Mouse (Mus musculus): ENCODE results near the gene Morn4. TPM values are rescaled to one million over a fixed set of nuclear protein-coding genes. Genes with fewer than 3 reads are reported as not detected.

The Morn4 gene
- polyA plus RNA-seq, 1 experiment from 2014 or later, result 43.4 TPM

GRCm38 (mm10) chr19:42078566-42078965 is 7.6 kb downstream of the Morn4 start:
- no peak overlapping the region for H3K4me3 ChIP-seq
- H3K9me3 ChIP-seq, result no peaks in the 10 kb centered on the region
- DNase-seq (ENCODE audit: extremely low spot score, low spot score), result no peak
- no peak overlapping the region for H3K27ac ChIP-seq
- WGBS, result 97% methylated on average over 8 of the region's 8 CpGs
- H3K4me1 ChIP-seq, result no peaks in the 10 kb centered on the region
- peaks cover 41% of the 10 kb centered on the region for H3K36me3 ChIP-seq (replicated peaks)
- H3K27me3 ChIP-seq (ENCODE audit: poor library complexity, severe bottlenecking), result no peaks in the 10 kb centered on the region

GRCm38 (mm10) chr19:42075992-42076391 is 10.2 kb downstream of the Morn4 start:
- 94% methylated on average over 16 of the region's 16 CpGs for WGBS
- Histone ChIP-seq H3K36me3 (replicated peaks) (peaks cover 45% of the 10 kb centered on the region), H3K27me3 (ENCODE audit: poor library complexity, severe bottlenecking) (no peaks in the 10 kb centered on the region), H3K4me1 (no peaks in the 10 kb centered on the region), H3K27ac (no peak overlapping the region), H3K9me3 (no peaks in the 10 kb centered on the region), H3K4me3 (no peak overlapping the region)
- DNase-seq (ENCODE audit: extremely low spot score, low spot score), result no peak

GRCm38 (mm10) chr19:42075051-42075450 is 11.1 kb downstream of the Morn4 start:
- WGBS, result 87% methylated on average over 2 of the region's 2 CpGs
- no peaks in the 10 kb centered on the region for H3K9me3 ChIP-seq
- no peak overlapping the region for H3K4me3 ChIP-seq
- no peak overlapping the region for H3K27ac ChIP-seq
- peaks cover 45% of the 10 kb centered on the region for H3K36me3 ChIP-seq (replicated peaks)
- no peak for DNase-seq (ENCODE audit: extremely low spot score, low spot score)
- H3K27me3 ChIP-seq (ENCODE audit: poor library complexity, severe bottlenecking), result no peaks in the 10 kb centered on the region
- 0 out of 2 replicates have a peak, but pooled peaks cover 2% of the 10 kb centered on the region for H3K4me1 ChIP-seq

GRCm38 (mm10) chr19:42072802-42073201 is 13.4 kb downstream of the Morn4 start:
- H3K27ac ChIP-seq, result no peak overlapping the region
- peaks cover 35% of the 10 kb centered on the region for H3K36me3 ChIP-seq (replicated peaks)
- 0 out of 2 replicates have a peak, but pooled peaks cover 4% of the 10 kb centered on the region for H3K4me1 ChIP-seq
- no peak for DNase-seq (ENCODE audit: extremely low spot score, low spot score)
- H3K4me3 ChIP-seq, result no peak overlapping the region
- H3K9me3 ChIP-seq, result no peaks in the 10 kb centered on the region
- 81% methylated on average over 7 of the region's 7 CpGs for WGBS
- H3K27me3 ChIP-seq (ENCODE audit: poor library complexity, severe bottlenecking), result no peaks in the 10 kb centered on the region

GRCm38 (mm10) chr19:42071886-42072608 is 14.1 kb downstream of the Morn4 start:
- Histone ChIP-seq H3K27ac (no peak overlapping the region), H3K27me3 (ENCODE audit: poor library complexity, severe bottlenecking) (no peaks in the 10 kb centered on the region), H3K4me1 (0 out of 2 replicates have a peak, but pooled peaks cover 4% of the 10 kb centered on the region), H3K9me3 (no peaks in the 10 kb centered on the region), H3K36me3 (replicated peaks) (peaks cover 29% of the 10 kb centered on the region), H3K4me3 (no peak overlapping the region)
- DNase-seq (ENCODE audit: extremely low spot score, low spot score), result no peak
- WGBS, result 83% methylated on average over 15 of the region's 15 CpGs

GRCm38 (mm10) chr19:42071221-42071620 is 14.9 kb downstream of the Morn4 start:
- no peak overlapping the region for H3K27ac ChIP-seq
- 81% methylated on average over 7 of the region's 7 CpGs for whole genome bisulfite sequencing
- H3K9me3 ChIP-seq, result no peaks in the 10 kb centered on the region
- peaks cover 23% of the 10 kb centered on the region for H3K36me3 ChIP-seq (replicated peaks)
- no peak overlapping the region for H3K4me3 ChIP-seq
- H3K27me3 ChIP-seq (ENCODE audit: poor library complexity, severe bottlenecking), result no peaks in the 10 kb centered on the region
- no peak for DNase-seq (ENCODE audit: extremely low spot score, low spot score)
- 0 out of 2 replicates have a peak, but pooled peaks cover 4% of the 10 kb centered on the region for H3K4me1 ChIP-seq

GRCm38 (mm10) chr19:42069241-42069525 is 17.0 kb downstream of the Morn4 start:
- H3K9me3 ChIP-seq, result no peaks in the 10 kb centered on the region
- H3K36me3 ChIP-seq (replicated peaks), result 0 out of 2 replicates have a peak, but pooled peaks cover 4% of the 10 kb centered on the region
- H3K27ac ChIP-seq, result no peak overlapping the region
- 80% methylated on average over 6 of the region's 6 CpGs for WGBS
- DNase-seq (ENCODE audit: extremely low spot score, low spot score), result no peak
- no peaks in the 10 kb centered on the region for H3K27me3 ChIP-seq (ENCODE audit: poor library complexity, severe bottlenecking)
- H3K4me1 ChIP-seq, result 0 out of 2 replicates have a peak, but pooled peaks cover 4% of the 10 kb centered on the region
- no peak overlapping the region for H3K4me3 ChIP-seq

GRCm38 (mm10) chr19:42068441-42069240 is 17.5 kb downstream of the Morn4 start:
- Histone ChIP-seq H3K9me3 (no peaks in the 10 kb centered on the region), H3K27ac (no peak overlapping the region), H3K36me3 (replicated peaks) (0 out of 2 replicates have a peak, but pooled peaks cover 4% of the 10 kb centered on the region), H3K4me3 (no peak overlapping the region), H3K27me3 (ENCODE audit: poor library complexity, severe bottlenecking) (no peaks in the 10 kb centered on the region), H3K4me1 (0 out of 2 replicates have a peak, but pooled peaks cover 4% of the 10 kb centered on the region)
- 86% methylated on average over 11 of the region's 11 CpGs for WGBS
- no peak for DNase-seq (ENCODE audit: extremely low spot score, low spot score)

GRCm38 (mm10) chr19:42061443-42061842 is 24.7 kb downstream of the Morn4 start:
- no peak overlapping the region for H3K4me3 ChIP-seq
- no peak overlapping the region for H3K27ac ChIP-seq
- WGBS, result 90% methylated on average over 7 of the region's 7 CpGs
- no peaks in the 10 kb centered on the region for H3K9me3 ChIP-seq
- no peaks in the 10 kb centered on the region for H3K36me3 ChIP-seq (replicated peaks)
- no peaks in the 10 kb centered on the region for H3K4me1 ChIP-seq
- no peaks in the 10 kb centered on the region for H3K27me3 ChIP-seq (ENCODE audit: poor library complexity, severe bottlenecking)
- no peak for DNase-seq (ENCODE audit: extremely low spot score, low spot score)

GRCm38 (mm10) chr19:42058426-42058825 is 27.7 kb downstream of the Morn4 start:
- no peak overlapping the region for H3K27ac ChIP-seq
- H3K27me3 ChIP-seq (ENCODE audit: poor library complexity, severe bottlenecking), result no peaks in the 10 kb centered on the region
- H3K36me3 ChIP-seq (replicated peaks), result no peaks in the 10 kb centered on the region
- no peaks in the 10 kb centered on the region for H3K4me1 ChIP-seq
- DNase-seq (ENCODE audit: extremely low spot score, low spot score), result no peak
- 80% methylated on average over 7 of the region's 7 CpGs for WGBS
- no peaks in the 10 kb centered on the region for H3K9me3 ChIP-seq
- no peak overlapping the region for H3K4me3 ChIP-seq

- WGBS, result 93% methylated on average over 6 of the region's 6 CpGs
- Histone ChIP-seq H3K27ac (no peak overlapping the region), H3K36me3 (replicated peaks) (no peaks in the 10 kb centered on the region), H3K9me3 (no peaks in the 10 kb centered on the region), H3K4me3 (no peak overlapping the region), H3K4me1 (peaks cover 5% of the 10 kb centered on the region), H3K27me3 (ENCODE audit: poor library complexity, severe bottlenecking) (no peaks in the 10 kb centered on the region)
- no peak for DNase-seq (ENCODE audit: extremely low spot score, low spot score)
Measured at GRCm38 (mm10) chr19:42056719-42057409, 29.3 kb downstream of the Morn4 start.

GRCm38 (mm10) chr19:42055881-42056280 is 30.3 kb downstream of the Morn4 start:
- H3K27me3 ChIP-seq (ENCODE audit: poor library complexity, severe bottlenecking), result no peaks in the 10 kb centered on the region
- no peaks in the 10 kb centered on the region for H3K9me3 ChIP-seq
- no peak overlapping the region for H3K4me3 ChIP-seq
- DNase-seq (ENCODE audit: extremely low spot score, low spot score), result no peak
- H3K36me3 ChIP-seq (replicated peaks), result no peaks in the 10 kb centered on the region
- H3K4me1 ChIP-seq, result peaks cover 6% of the 10 kb centered on the region
- WGBS, result 98% methylated on average over 2 of the region's 2 CpGs
- H3K27ac ChIP-seq, result no peak overlapping the region

- no peaks in the 10 kb centered on the region for H3K27me3 ChIP-seq (ENCODE audit: poor library complexity, severe bottlenecking)
- no peaks in the 10 kb centered on the region for H3K9me3 ChIP-seq
- no peak for DNase-seq (ENCODE audit: extremely low spot score, low spot score)
- no peaks in the 10 kb centered on the region for H3K36me3 ChIP-seq (replicated peaks)
- H3K27ac ChIP-seq, result no peak overlapping the region
- H3K4me1 ChIP-seq, result peaks cover 6% of the 10 kb centered on the region
- H3K4me3 ChIP-seq, result no peak overlapping the region
- WGBS, result 88% methylated on average over 6 of the region's 6 CpGs
Measured at GRCm38 (mm10) chr19:42054255-42054654, 31.9 kb downstream of the Morn4 start.

Measured in forebrain, embryonic 10.5 days (tissue).